ENCODE assay signal across 9 mouse cellular contexts in genomic region chr6:6217286-6217625, GRCm38 (mm10). TPM values are rescaled to one million over a fixed set of nuclear protein-coding genes. Genes with fewer than 3 reads are reported as not detected.
A peak's percentile ranks its signal among the peaks of the same experiment; 100 is the strongest.
DNase-seq lines count a peak whose midpoint lies in the region; ATAC-seq and TF ChIP-seq lines count a peak whose summit lies in the region.
"Had no signal": no experiment of that assay in that cellular context is flagged by ENCODE, and none has a peak within 500 bp of the region (broad histone marks: within the 10 kb centered on the region; RNA-seq: fewer than 3 reads in every experiment).

No protein-coding gene starts in this region.

- peak overlapping the region; percentile 87 for H3K9ac ChIP-seq in kidney, embryonic 16.5 days (replicated peaks; ENCODE audit: low read length)
- H3K9ac ChIP-seq in embryonic facial prominence, embryonic 11.5 days (replicated peaks; ENCODE audit: low read length) = peak overlapping the region; percentile 86
- H3K9ac ChIP-seq in hindbrain, postnatal 0 days (replicated peaks; ENCODE audit: low read length) = peak overlapping the region; percentile 58
- H3K9ac ChIP-seq in midbrain, embryonic 15.5 days = peak overlapping the region; percentile 46

- no peaks in the 10 kb centered on the region for H3K9me3 ChIP-seq in kidney, embryonic 16.5 days (ENCODE audit: low read length)
- H3K9me3 ChIP-seq in embryonic facial prominence, embryonic 11.5 days (replicated peaks; ENCODE audit: control insufficient read depth, low read length) = no peaks in the 10 kb centered on the region
- no peaks in the 10 kb centered on the region for H3K9me3 ChIP-seq in hindbrain, postnatal 0 days (ENCODE audit: low read length)
- H3K9me3 ChIP-seq in midbrain, embryonic 15.5 days = no peaks in the 10 kb centered on the region

- no peak for DNase-seq in kidney, adult 9 months
- no peak for DNase-seq in embryonic facial prominence, embryonic 11.5 days (ENCODE audit: low spot score)
- no peak for DNase-seq in hindbrain, postnatal 0 days (ENCODE audit: low spot score)
- no peak for DNase-seq in spleen, postnatal 4 days (ENCODE audit: low spot score in 2 of 2)
- DNase-seq in frontal cortex, postnatal 14 days (ENCODE audit: low spot score in 2 of 2) = no peak
- DNase-seq in kidney, postnatal 10 days = no peak

- peaks cover 21% of the 10 kb centered on the region for H3K4me1 ChIP-seq in kidney, embryonic 16.5 days (ENCODE audit: insufficient read depth, low read length)
- H3K4me1 ChIP-seq in embryonic facial prominence, embryonic 11.5 days (ENCODE audit: control insufficient read depth, insufficient read depth, low read length) = no peaks in the 10 kb centered on the region
- H3K4me1 ChIP-seq in hindbrain, postnatal 0 days (ENCODE audit: insufficient read depth, low read length) = peaks cover 5% of the 10 kb centered on the region; the same call in 1 of the 2 replicates
- H3K4me1 ChIP-seq in midbrain, embryonic 15.5 days = peaks cover 11% of the 10 kb centered on the region

- H3K4me2 ChIP-seq in kidney, embryonic 16.5 days (replicated peaks; ENCODE audit: low read depth, low read length) = peak overlapping the region; percentile 85
- peak overlapping the region; percentile 89 for H3K4me2 ChIP-seq in embryonic facial prominence, embryonic 11.5 days (ENCODE audit: low read depth, low read length)
- H3K4me2 ChIP-seq in hindbrain, postnatal 0 days (ENCODE audit: low read depth, low read length) = peak overlapping the region; percentile 99
- H3K4me2 ChIP-seq in midbrain, embryonic 15.5 days = peak overlapping the region; percentile 74

- H3K27ac ChIP-seq in kidney, embryonic 16.5 days (ENCODE audit: low read length) = peak overlapping the region; percentile 5; the same call in 1 of the 2 replicates
- peak overlapping the region; percentile 85 for H3K27ac ChIP-seq in embryonic facial prominence, embryonic 11.5 days (replicated peaks; ENCODE audit: low read depth, low read length)
- H3K27ac ChIP-seq in hindbrain, postnatal 0 days = no peak overlapping the region
- H3K27ac ChIP-seq in midbrain, embryonic 15.5 days = no peak overlapping the region

- H3K27me3 ChIP-seq in kidney, embryonic 16.5 days (ENCODE audit: insufficient read depth, low read length) = no peaks in the 10 kb centered on the region
- no peaks in the 10 kb centered on the region for H3K27me3 ChIP-seq in embryonic facial prominence, embryonic 11.5 days (ENCODE audit: control insufficient read depth, insufficient read depth, low read length)
- H3K27me3 ChIP-seq in hindbrain, postnatal 0 days (ENCODE audit: insufficient read depth, low read length) = no peaks in the 10 kb centered on the region
- H3K27me3 ChIP-seq in midbrain, embryonic 15.5 days (replicated peaks) = no peaks in the 10 kb centered on the region

- TF ChIP-seq CTCF in hindbrain, postnatal 0 days (IDR thresholded peaks at IDR 0.05; ENCODE audit: low read depth) = no peak

- ATAC-seq in kidney, embryonic 16.5 days (ENCODE audit: low FRiP score, low TSS enrichment) = no peak
- no peak for ATAC-seq in embryonic facial prominence, embryonic 11.5 days (replicated peaks; ENCODE audit: insufficient number of reproducible peaks, low FRiP score, low TSS enrichment, low read depth)
- no peak for ATAC-seq in hindbrain, postnatal 0 days
- ATAC-seq in midbrain, embryonic 15.5 days (replicated peaks) = no peak

- peak overlapping the region; percentile 81 for H3K4me3 ChIP-seq in kidney, embryonic 16.5 days (ENCODE audit: low read length)
- peak overlapping the region; percentile 72 for H3K4me3 ChIP-seq in embryonic facial prominence, embryonic 11.5 days (ENCODE audit: low read depth, low read length)
- peak overlapping the region; percentile 67 for H3K4me3 ChIP-seq in hindbrain, postnatal 0 days (ENCODE audit: low read length)
- peak overlapping the region; percentile 55 for H3K4me3 ChIP-seq in midbrain, embryonic 15.5 days
- H3K4me3 ChIP-seq: myocyte had no signal

- H3K36me3 ChIP-seq in kidney, embryonic 16.5 days (ENCODE audit: insufficient read depth, low read length) = no peaks in the 10 kb centered on the region
- H3K36me3 ChIP-seq in embryonic facial prominence, embryonic 11.5 days (replicated peaks; ENCODE audit: control insufficient read depth, insufficient read depth, low read depth, low read length) = no peaks in the 10 kb centered on the region
- no peaks in the 10 kb centered on the region for H3K36me3 ChIP-seq in hindbrain, postnatal 0 days (ENCODE audit: insufficient read depth, low read length)
- H3K36me3 ChIP-seq in midbrain, embryonic 15.5 days (replicated peaks) = no peaks in the 10 kb centered on the region

- WGBS in kidney, embryonic 16.5 days = 9% methylated on average over 5 of the region's 5 CpGs
- 8% methylated on average over 5 of the region's 5 CpGs for WGBS in embryonic facial prominence, embryonic 11.5 days
- 10% methylated on average over 5 of the region's 5 CpGs for WGBS in hindbrain, postnatal 0 days
- 9% methylated on average over 5 of the region's 5 CpGs for WGBS in midbrain, embryonic 15.5 days

RNA-seq across cellular contexts. Expression of gene Slc25a13, which starts 0.3 kb away (rescaled TPM):
- polyA plus RNA-seq in kidney, embryonic 16.5 days (2015; fragmentation: Nextera tagmentation; extraction: Ambion mirVana) = 48.4 and 48.8 TPM in 2 replicates
- polyA plus RNA-seq in embryonic facial prominence, embryonic 11.5 days (2014; fragmentation: Nextera tagmentation; extraction: Ambion mirVana) = 42.5 and 42.8 TPM in 2 replicates
- 2.5 and 3.4 TPM in 2 replicates for total RNA-seq in hindbrain, postnatal 0 days (2014; rRNA removed)
- 3.5 and 4.4 TPM in 2 replicates for polyA plus RNA-seq in hindbrain, postnatal 0 days (2015; fragmentation: Nextera tagmentation; extraction: Ambion mirVana)
- 3.8 and 4.0 TPM in 2 replicates for polyA plus RNA-seq in midbrain, embryonic 15.5 days (2015; fragmentation: Nextera tagmentation; extraction: Ambion mirVana)

Comparison
In these comparisons a context has a peak if more than half of its experiments do, and no peak if none do; other contexts are left out.
1. H3K27ac ChIP-seq: peak in kidney, embryonic 16.5 days (single experiment) and embryonic facial prominence, embryonic 11.5 days (single experiment); none in hindbrain, postnatal 0 days (single experiment) and midbrain, embryonic 15.5 days (single experiment).
2. Peak in every context shown above with its lines, with median percentiles within 50 percentile points of each other: H3K4me2 ChIP-seq, H3K4me3 ChIP-seq and H3K9ac ChIP-seq.